Mouse (Mus musculus) stomach, postnatal 0 days (tissue): ENCODE results near the gene Hs3st5. TPM values are rescaled to one million over a fixed set of nuclear protein-coding genes. Genes with fewer than 3 reads are reported as not detected.

ENCODE experiments used
- ATAC-seq: fragments of 200-750 bp; cut with Nextera tagmentation; 2 replicates; pipeline ENCODE4 v1.8.0; 2017; ENCODE audit not compliant: low FRiP score, low TSS enrichment
- DNase-seq: peaks from one replicate; pipeline ENCODE4 v3.0.0-alpha.2; 2016; ENCODE audit warnings: low spot score
- H3K27ac ChIP-seq: fragments of 300-500 bp; sonication (generic); replicated peaks from 2 replicates; pipeline ENCODE4 v1.5.1; 2014; ENCODE audit warnings: mild to moderate bottlenecking, control low read depth
- H3K27me3 ChIP-seq: fragments of 300-500 bp; sonication (generic); 2 replicates; pipeline ENCODE4 v1.6.1; 2014; ENCODE audit warnings: low read length; ENCODE audit not compliant: control insufficient read depth, insufficient read depth
- H3K36me3 ChIP-seq: fragments of 300-500 bp; sonication (generic); 2 replicates; pipeline ENCODE4 v1.6.1; 2014; ENCODE audit warnings: low read length, mixed read lengths; ENCODE audit not compliant: control insufficient read depth, insufficient read depth
- H3K4me1 ChIP-seq: fragments of 300-500 bp; sonication (generic); replicated peaks from 2 replicates; pipeline ENCODE4 v1.6.1; 2014; ENCODE audit warnings: antibody characterized with exemption; ENCODE audit not compliant: control insufficient read depth, insufficient read depth
- H3K4me2 ChIP-seq: fragments of 300-500 bp; sonication (generic); replicated peaks from 2 replicates; pipeline ENCODE4 v1.6.1; 2014; ENCODE audit warnings: low read depth, mild to moderate bottlenecking, control low read depth, moderate library complexity
- H3K4me3 ChIP-seq: fragments of 300-500 bp; sonication (generic); 2 replicates; pipeline ENCODE4 v1.5.1; 2014; ENCODE audit warnings: low read depth, low read length, control low read depth
- H3K9ac ChIP-seq: fragments of 300-500 bp; sonication (generic); 2 replicates; pipeline ENCODE4 v1.6.1; 2014; ENCODE audit warnings: mild to moderate bottlenecking, low read length, control low read depth, mixed read lengths
- H3K9me3 ChIP-seq: fragments of 300-500 bp; sonication (generic); 2 replicates; pipeline ENCODE4 v1.6.1; 2016; ENCODE audit warnings: low read length; ENCODE audit not compliant: control insufficient read depth
- CTCF ChIP-seq: IDR thresholded peaks from 2 replicates; pipeline ENCODE4 v1.5.1; 2016; ENCODE audit warnings: antibody characterized with exemption, low read depth, mild to moderate bottlenecking, moderate library complexity
- EP300 ChIP-seq: optimal IDR thresholded peaks from 2 replicates; pipeline ENCODE3; 2016; ENCODE audit warnings: antibody characterized with exemption
- WGBS: fragments of 180-500 bp; shearing (Covaris S2); extraction: QIAGEN DNeasy Blood & Tissue Kit; methylation state at CpG from one replicate; pipeline ENCODE4 v1.1.7; 2014; 5-methylcytosine and 5-hydroxymethylcytosine counted together
- polyA plus RNA-seq: library from polyadenylated mRNA; unstranded; fragments of >200 nt; fragmentation: Nextera tagmentation; extraction: Ambion mirVana; gene quantifications from 2 replicates; pipeline ENCODE4 v1.2.1, GENCODE M21; 2015

Gene Hs3st5
- polyA plus RNA-seq, 1 experiment from 2014 or later, result 1.0 TPM

DNA sequence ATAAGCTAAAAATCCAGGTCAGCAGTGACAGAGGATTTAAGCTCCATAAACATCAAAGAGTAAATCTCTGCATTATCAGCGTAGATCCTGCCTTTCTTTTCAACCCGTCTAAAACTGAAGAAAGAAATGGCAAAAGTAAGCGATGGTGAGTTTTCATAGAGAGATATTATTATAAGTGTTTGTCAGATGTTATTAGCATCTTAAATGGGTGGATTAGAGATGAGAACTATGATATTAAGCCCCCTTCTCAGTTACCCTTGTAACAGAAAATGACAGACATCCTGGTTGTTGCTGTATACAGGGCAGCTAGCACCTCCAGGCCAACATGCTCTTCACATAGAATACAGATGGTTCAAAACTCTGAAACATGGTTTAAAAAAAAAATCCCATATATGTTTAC is 22.6 kb upstream of the Hs3st5 start:
- DNase-seq (no peak), ATAC-seq (no peak)
- Histone ChIP-seq H3K4me3 (no peak overlapping the region), H3K9me3 (no peaks in the 10 kb centered on the region), H3K4me1 (no peaks in the 10 kb centered on the region), H3K27me3 (no peaks in the 10 kb centered on the region), H3K9ac (no peak overlapping the region), H3K27ac (no peak overlapping the region), H3K36me3 (no peaks in the 10 kb centered on the region), H3K4me2 (no peak overlapping the region)
- TF ChIP-seq CTCF, result no peak
- no peak for TF ChIP-seq EP300
- WGBS, result 47% methylated on average over 3 of the region's 3 CpGs

DNA sequence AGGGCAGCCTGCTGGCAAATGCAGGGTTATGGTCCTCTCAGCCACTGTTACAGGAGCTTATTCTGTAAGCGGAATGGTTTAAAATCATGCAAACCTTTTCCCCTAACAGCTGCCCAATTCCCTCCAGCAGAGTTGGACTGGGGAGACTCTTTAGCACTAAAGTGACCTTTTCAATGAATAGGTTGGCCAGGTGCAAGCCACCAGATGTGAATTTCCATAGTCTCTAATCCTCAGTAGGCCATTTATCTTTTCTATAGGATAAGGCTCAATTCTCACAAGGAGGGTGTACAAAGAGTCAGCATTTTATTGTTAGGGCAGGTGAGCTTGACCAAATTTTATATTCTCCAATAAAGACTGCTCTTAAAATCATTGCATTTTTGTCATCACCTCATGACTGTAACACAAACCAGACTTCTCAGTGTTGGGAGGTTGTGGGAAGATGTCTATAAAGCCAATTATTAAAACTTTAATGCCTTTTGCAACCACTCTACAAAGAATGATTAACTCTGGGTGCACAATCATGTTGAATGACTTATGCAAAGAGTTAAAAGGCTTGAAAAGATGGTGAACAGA is 21.8 kb upstream of the Hs3st5 start:
- H3K9ac ChIP-seq, result no peak overlapping the region
- H3K9me3 ChIP-seq, result no peaks in the 10 kb centered on the region
- ATAC-seq (no peak), DNase-seq (no peak)
- H3K4me1 ChIP-seq, result no peaks in the 10 kb centered on the region
- WGBS, result 88% methylated on average over 1 of the region's 1 CpGs
- no peak for TF ChIP-seq CTCF
- TF ChIP-seq EP300, result no peak
- H3K4me2 ChIP-seq, result no peak overlapping the region
- H3K36me3 ChIP-seq, result no peaks in the 10 kb centered on the region
- H3K27ac ChIP-seq, result no peak overlapping the region
- no peak overlapping the region for H3K4me3 ChIP-seq
- H3K27me3 ChIP-seq, result no peaks in the 10 kb centered on the region

DNA sequence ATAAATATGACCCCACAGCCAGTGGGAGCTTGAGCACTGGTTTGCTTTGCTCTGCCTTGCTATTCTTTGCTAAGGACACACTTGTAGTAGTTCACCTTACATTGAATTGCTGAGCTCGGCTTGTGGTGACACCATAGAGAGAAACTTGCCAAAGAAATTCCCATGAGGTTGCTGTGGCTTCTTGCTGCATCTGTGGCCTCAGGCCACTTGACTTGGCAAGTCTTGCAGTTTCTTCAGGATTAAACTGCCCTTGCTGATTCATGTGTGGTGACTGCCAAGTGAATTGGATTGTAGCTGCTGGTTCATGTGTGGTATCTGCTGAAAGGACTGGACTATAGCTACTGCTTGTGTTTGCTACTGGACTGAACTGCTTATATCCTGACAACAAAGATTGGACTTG is 13.0 kb upstream of the Hs3st5 start:
- no peak for ATAC-seq

DNA sequence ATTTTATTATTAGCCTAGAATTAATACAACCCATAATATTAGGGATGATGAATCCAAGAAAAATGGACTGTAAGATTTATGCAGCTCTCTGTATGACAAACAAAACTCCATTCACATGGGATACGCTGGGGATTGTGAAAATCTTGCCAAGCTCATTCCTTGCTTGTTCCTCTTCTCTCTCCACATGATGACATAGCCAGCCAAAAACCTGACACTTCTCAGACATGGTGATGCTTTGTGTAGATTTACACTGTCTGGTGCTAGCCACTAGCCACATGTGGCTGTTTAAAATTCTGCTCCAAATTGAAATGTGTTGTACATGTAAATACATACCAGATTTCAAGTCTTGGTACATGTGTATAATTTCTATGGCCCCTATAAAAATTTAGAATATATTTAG is 6.9 kb upstream of the Hs3st5 start:
- H3K4me1 ChIP-seq, result no peaks in the 10 kb centered on the region
- no peak overlapping the region for H3K4me3 ChIP-seq
- TF ChIP-seq EP300, result no peak
- TF ChIP-seq CTCF, result no peak
- H3K9me3 ChIP-seq, result no peaks in the 10 kb centered on the region
- ATAC-seq (no peak), DNase-seq (no peak)
- H3K27me3 ChIP-seq, result no peaks in the 10 kb centered on the region
- WGBS, result 56% methylated on average over 1 of the region's 1 CpGs
- H3K4me2 ChIP-seq, result no peak overlapping the region
- no peak overlapping the region for H3K27ac ChIP-seq
- no peaks in the 10 kb centered on the region for H3K36me3 ChIP-seq
- H3K9ac ChIP-seq, result no peak overlapping the region

More for the DNA sequence above, 13.0 kb upstream of the Hs3st5 start:
- Histone ChIP-seq H3K4me3 (no peak overlapping the region), H3K36me3 (no peaks in the 10 kb centered on the region), H3K27me3 (no peaks in the 10 kb centered on the region), H3K9me3 (no peaks in the 10 kb centered on the region), H3K4me2 (no peak overlapping the region), H3K9ac (no peak overlapping the region), H3K4me1 (no peaks in the 10 kb centered on the region), H3K27ac (no peak overlapping the region)
- DNase-seq, result no peak
- 90% methylated on average over 1 of the region's 1 CpGs for WGBS
- TF ChIP-seq EP300 (no peak), CTCF (no peak)

DNA sequence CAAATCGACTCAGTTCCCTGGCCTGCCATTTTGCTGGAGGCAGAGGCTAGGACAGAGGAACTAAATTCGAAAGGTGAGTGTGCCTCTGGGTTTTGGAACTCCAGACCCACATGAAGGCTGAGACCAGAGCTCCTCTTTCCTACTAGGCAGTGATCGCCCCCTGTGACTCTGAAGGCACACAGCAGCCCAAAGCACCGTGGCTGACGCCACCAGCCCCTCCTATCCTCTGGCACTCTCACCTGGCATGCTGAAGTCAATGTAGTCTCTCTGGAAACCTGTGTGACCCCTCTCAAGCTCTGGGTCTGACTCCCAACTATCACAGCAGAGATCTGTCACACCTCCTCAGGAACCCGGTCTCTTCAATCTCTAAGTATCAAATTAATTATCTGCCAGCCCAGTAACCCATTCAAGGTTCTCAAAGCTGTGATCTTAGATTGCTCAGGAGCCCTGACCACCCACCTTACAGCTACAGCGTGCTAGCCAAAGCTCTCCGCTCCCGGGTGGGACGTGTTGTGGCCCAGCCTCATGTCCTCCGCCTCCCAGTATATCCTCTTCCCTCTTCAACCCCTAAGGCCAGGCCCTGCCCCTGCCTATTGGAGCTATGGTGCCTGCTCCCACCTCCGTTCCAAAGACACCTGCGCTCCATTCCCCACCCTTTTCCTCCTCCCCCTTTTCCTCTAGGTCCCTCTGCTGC is 434 bp upstream of the Hs3st5 start:
- H3K4me2 ChIP-seq, result peak overlapping the region; percentile 95

DNA sequence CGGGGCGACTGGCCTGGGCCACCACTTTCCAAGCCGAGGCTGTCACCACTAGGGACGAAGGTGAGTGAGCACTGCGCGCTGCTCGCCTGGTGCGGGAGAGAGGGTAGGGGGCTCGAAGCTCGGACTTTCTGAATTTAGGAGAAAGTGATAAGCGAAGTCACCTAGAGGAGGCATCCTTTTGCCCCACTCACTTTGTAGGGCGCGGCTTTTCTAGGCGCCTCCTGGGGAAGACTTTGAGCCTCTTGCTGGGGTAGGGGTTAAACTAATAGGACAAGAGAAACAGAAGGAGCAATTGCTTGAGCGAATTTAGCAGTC is 899 bp downstream of the Hs3st5 start:
- no peaks in the 10 kb centered on the region for H3K9me3 ChIP-seq
- 0 out of 2 replicates have a peak, but pooled peaks cover 5% of the 10 kb centered on the region for H3K4me1 ChIP-seq
- H3K36me3 ChIP-seq, result no peaks in the 10 kb centered on the region
- DNase-seq (no peak), ATAC-seq (no peak)
- H3K9ac ChIP-seq, result no peak overlapping the region
- no peak overlapping the region for H3K27ac ChIP-seq
- TF ChIP-seq EP300 (no peak), CTCF (no peak)
- H3K4me2 ChIP-seq, result peak overlapping the region; percentile 95
- H3K27me3 ChIP-seq, result no peaks in the 10 kb centered on the region; the same call in 1 of the 2 replicates
- under 1% methylated on average over 15 of the region's 15 CpGs for WGBS
- peak overlapping the region; percentile 54 for H3K4me3 ChIP-seq

More for the DNA sequence above, 434 bp upstream of the Hs3st5 start:
- WGBS, result 12% methylated on average over 13 of the region's 13 CpGs
- Histone ChIP-seq H3K4me1 (0 out of 2 replicates have a peak, but pooled peaks cover 5% of the 10 kb centered on the region), H3K9ac (no peak overlapping the region), H3K36me3 (no peaks in the 10 kb centered on the region), H3K9me3 (no peaks in the 10 kb centered on the region), H3K4me3 (peak overlapping the region; percentile 54), H3K27me3 (no peaks in the 10 kb centered on the region; the same call in 1 of the 2 replicates), H3K27ac (no peak overlapping the region)
- DNase-seq, result peak; percentile 16
- TF ChIP-seq CTCF (peak; percentile 41), EP300 (no peak)
- peak; percentile 65 for ATAC-seq
